Comparison of ENCODE assay signal across 12 mouse cellular contexts in the genomic region with DNA sequence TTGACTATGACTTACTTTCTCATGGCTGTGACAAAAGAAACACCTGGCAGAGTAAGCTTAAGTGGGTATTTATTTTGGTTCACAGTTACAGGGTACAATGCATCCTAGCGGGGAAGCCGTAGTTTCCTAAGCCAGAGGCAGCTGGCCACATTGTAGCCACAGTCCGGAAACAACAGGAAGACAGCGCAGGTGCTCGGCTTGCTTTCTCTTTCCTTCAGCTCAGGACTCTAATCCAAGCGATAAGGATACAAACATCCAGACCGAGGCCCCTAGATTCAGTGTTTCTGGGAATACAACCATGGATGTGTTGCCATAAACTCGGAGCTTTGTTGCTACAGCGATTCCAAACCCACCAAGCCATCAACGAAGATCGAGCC. TPM values are rescaled to one million over a fixed set of nuclear protein-coding genes. Genes with fewer than 3 reads are reported as not detected.
A peak's percentile ranks its signal among the peaks of the same experiment; 100 is the strongest.
DNase-seq lines count a peak whose midpoint lies in the region; ATAC-seq and TF ChIP-seq lines count a peak whose summit lies in the region.
"Had no signal": no experiment of that assay in that cellular context is flagged by ENCODE, and none has a peak within 500 bp of the region (broad histone marks: within the 10 kb centered on the region; RNA-seq: fewer than 3 reads in every experiment).

No protein-coding gene starts in this region.

- H3K27me3 ChIP-seq in forebrain, embryonic 11.5 days (ENCODE audit: control insufficient read depth, insufficient read depth, low read length) = peaks cover 2% of the 10 kb centered on the region; the same call in 1 of the 2 replicates
- peaks cover 15% of the 10 kb centered on the region for H3K27me3 ChIP-seq in forebrain, embryonic 16.5 days (replicated peaks; ENCODE audit: control insufficient read depth, insufficient read depth, low read length)
- peaks cover 37% of the 10 kb centered on the region for H3K27me3 ChIP-seq in lung, embryonic 14.5 days (ENCODE audit: insufficient read depth, low read length)
- peaks cover 56% of the 10 kb centered on the region for H3K27me3 ChIP-seq in embryonic facial prominence, embryonic 10.5 days (replicated peaks; ENCODE audit: low read depth, poor library complexity, severe bottlenecking)
- H3K27me3 ChIP-seq in midbrain, embryonic 14.5 days (ENCODE audit: control insufficient read depth, insufficient read depth, low read length) = peaks cover 15% of the 10 kb centered on the region; the same call in 1 of the 2 replicates
- H3K27me3 ChIP-seq: Patski had no signal

- no peaks in the 10 kb centered on the region for H3K36me3 ChIP-seq in forebrain, embryonic 11.5 days (ENCODE audit: control insufficient read depth, insufficient read depth, low read length)
- H3K36me3 ChIP-seq in forebrain, embryonic 16.5 days (ENCODE audit: control insufficient read depth, insufficient read depth) = no peaks in the 10 kb centered on the region
- H3K36me3 ChIP-seq in lung, embryonic 14.5 days (ENCODE audit: insufficient read depth) = peaks cover 11% of the 10 kb centered on the region
- H3K36me3 ChIP-seq in embryonic facial prominence, embryonic 10.5 days (replicated peaks) = peaks cover 12% of the 10 kb centered on the region
- H3K36me3 ChIP-seq in midbrain, embryonic 14.5 days (ENCODE audit: control insufficient read depth, insufficient read depth, low read length) = peaks cover 11% of the 10 kb centered on the region

- H3K4me1 ChIP-seq in forebrain, embryonic 11.5 days (replicated peaks; ENCODE audit: control insufficient read depth, insufficient read depth, low read length) = peaks cover 41% of the 10 kb centered on the region
- H3K4me1 ChIP-seq in forebrain, embryonic 16.5 days (replicated peaks; ENCODE audit: control insufficient read depth, insufficient read depth, low read length) = peaks cover 44% of the 10 kb centered on the region
- peaks cover 13% of the 10 kb centered on the region for H3K4me1 ChIP-seq in lung, embryonic 14.5 days (ENCODE audit: insufficient read depth)
- peaks cover 73% of the 10 kb centered on the region for H3K4me1 ChIP-seq in embryonic facial prominence, embryonic 10.5 days
- peaks cover 42% of the 10 kb centered on the region for H3K4me1 ChIP-seq in midbrain, embryonic 14.5 days (ENCODE audit: control insufficient read depth, insufficient read depth, low read length)

- WGBS in forebrain, embryonic 11.5 days = 66% methylated on average over 11 of the region's 11 CpGs
- WGBS in forebrain, embryonic 16.5 days = 58% methylated on average over 11 of the region's 11 CpGs
- WGBS in lung, embryonic 14.5 days = 79% methylated on average over 11 of the region's 11 CpGs
- WGBS in embryonic facial prominence, embryonic 10.5 days = 84% methylated on average over 11 of the region's 11 CpGs
- WGBS in midbrain, embryonic 14.5 days = 52% methylated on average over 11 of the region's 11 CpGs

- peak overlapping the region; percentile 73 for H3K27ac ChIP-seq in forebrain, embryonic 11.5 days (ENCODE audit: low read depth, low read length)
- H3K27ac ChIP-seq in forebrain, embryonic 16.5 days (ENCODE audit: low read length) = no peak overlapping the region
- H3K27ac ChIP-seq in lung, embryonic 14.5 days (ENCODE audit: low read depth) = peak overlapping the region; percentile 92
- peak overlapping the region; percentile 87 for H3K27ac ChIP-seq in embryonic facial prominence, embryonic 10.5 days (replicated peaks)
- H3K27ac ChIP-seq in midbrain, embryonic 14.5 days (replicated peaks; ENCODE audit: low read depth, low read length) = no peak overlapping the region
- H3K27ac ChIP-seq in layer of hippocampus, adult 2 months = no peak overlapping the region; the same call in 1 of the 2 replicates
- H3K27ac ChIP-seq: neural tube, embryonic 12.5 days had no signal

- no peak for DNase-seq in forebrain, embryonic 11.5 days (ENCODE audit: low spot score)
- no peak for DNase-seq in lung, embryonic 14.5 days
- DNase-seq in lung, postnatal 4 days = no peak
- no peak for DNase-seq in embryonic facial prominence, embryonic 10.5 days (ENCODE audit: low spot score)
- DNase-seq in midbrain, embryonic 14.5 days = no peak
- no peak for DNase-seq in left cerebral cortex, postnatal 10 days (ENCODE audit: extremely low spot score in 1 of 2, low spot score in 2 of 2)
- no peak for DNase-seq in layer of hippocampus, adult 2 months (ENCODE audit: low spot score in 2 of 2)
- DNase-seq: B cell, adult 2 months had no signal

- H3K9me3 ChIP-seq in forebrain, embryonic 11.5 days (ENCODE audit: control insufficient read depth, low read length) = no peaks in the 10 kb centered on the region
- no peaks in the 10 kb centered on the region for H3K9me3 ChIP-seq in forebrain, embryonic 16.5 days (ENCODE audit: control insufficient read depth, low read length)
- H3K9me3 ChIP-seq in lung, embryonic 14.5 days (ENCODE audit: low read depth, low read length) = no peaks in the 10 kb centered on the region
- no peaks in the 10 kb centered on the region for H3K9me3 ChIP-seq in embryonic facial prominence, embryonic 10.5 days
- no peaks in the 10 kb centered on the region for H3K9me3 ChIP-seq in midbrain, embryonic 14.5 days (ENCODE audit: control insufficient read depth, low read length)
- H3K9me3 ChIP-seq: neural tube, embryonic 12.5 days had no signal

- 0 out of 2 replicates have a peak overlapping the region, but pooled peaks have one; percentile 8 for H3K4me2 ChIP-seq in forebrain, embryonic 11.5 days (ENCODE audit: low read depth, low read length, severe bottlenecking)
- H3K4me2 ChIP-seq in forebrain, embryonic 16.5 days (ENCODE audit: low read length) = no peak overlapping the region
- H3K4me2 ChIP-seq in lung, embryonic 14.5 days = peak overlapping the region; percentile 97; the same call in 1 of the 2 replicates
- 0 out of 2 replicates have a peak overlapping the region, but pooled peaks have one; percentile 93 for H3K4me2 ChIP-seq in midbrain, embryonic 14.5 days (ENCODE audit: low read length)

- intact Hi-C loops in left cerebral cortex, postnatal 10 days (cut with DNase I) = no loop called here

- ATAC-seq in forebrain, embryonic 11.5 days (replicated peaks; ENCODE audit: low FRiP score) = no peak
- no peak for ATAC-seq in forebrain, embryonic 16.5 days
- ATAC-seq in lung, embryonic 14.5 days (ENCODE audit: insufficient read depth) = no peak
- no peak for ATAC-seq in midbrain, embryonic 14.5 days (ENCODE audit: low FRiP score, low TSS enrichment)
- ATAC-seq: inflammation-experienced regulatory T-cells, adult 6 months; Patski had no signal

- TF ChIP-seq CTCF in lung, embryonic 14.5 days (IDR thresholded peaks at IDR 0.05; ENCODE audit: low read depth) = no peak
- TF ChIP-seq CTCF in layer of hippocampus, adult 2 months (conservative IDR thresholded peaks at IDR 0.05) = no peak

- H3K9ac ChIP-seq in forebrain, embryonic 11.5 days (ENCODE audit: low read length) = no peak overlapping the region
- H3K9ac ChIP-seq in forebrain, embryonic 16.5 days (replicated peaks; ENCODE audit: low read depth, low read length) = no peak overlapping the region
- H3K9ac ChIP-seq in lung, embryonic 14.5 days = no peak overlapping the region
- no peak overlapping the region for H3K9ac ChIP-seq in midbrain, embryonic 14.5 days (replicated peaks; ENCODE audit: low read length)
- H3K9ac ChIP-seq: neural tube, embryonic 12.5 days had no signal

- no peak overlapping the region for H3K4me3 ChIP-seq in forebrain, embryonic 11.5 days (ENCODE audit: low read depth, low read length)
- no peak overlapping the region for H3K4me3 ChIP-seq in forebrain, embryonic 16.5 days (replicated peaks; ENCODE audit: low read length)
- H3K4me3 ChIP-seq in lung, embryonic 14.5 days (ENCODE audit: low read depth, low read length) = no peak overlapping the region
- H3K4me3 ChIP-seq in embryonic facial prominence, embryonic 10.5 days = 0 out of 2 replicates have a peak overlapping the region, but pooled peaks have one; percentile 8
- no peak overlapping the region for H3K4me3 ChIP-seq in midbrain, embryonic 14.5 days (replicated peaks; ENCODE audit: low read depth, low read length)
- H3K4me3 ChIP-seq in layer of hippocampus, adult 2 months = no peak overlapping the region
- H3K4me3 ChIP-seq: neural tube, embryonic 12.5 days had no signal

RNA-seq across cellular contexts. Expression of a gene that starts 1.1 kb away (rescaled TPM):
- 18.2 and 22.9 TPM in 2 replicates for polyA plus RNA-seq in forebrain, embryonic 11.5 days (2014; fragmentation: Nextera tagmentation; extraction: Ambion mirVana)
- 38.3 and 42.0 TPM in 2 replicates for polyA plus RNA-seq in forebrain, embryonic 16.5 days (2015; fragmentation: Nextera tagmentation; extraction: Ambion mirVana)
- polyA plus RNA-seq in lung, embryonic 14.5 days (2014; fragmentation: Nextera tagmentation; extraction: Ambion mirVana) = 16.6 and 19.8 TPM in 2 replicates
- 18.6 and 22.4 TPM in 2 replicates for polyA plus RNA-seq in embryonic facial prominence, embryonic 10.5 days (2016; fragmentation: Nextera tagmentation; extraction: Ambion mirVana)
- 35.4 and 41.6 TPM in 2 replicates for polyA plus RNA-seq in midbrain, embryonic 14.5 days (2014; fragmentation: Nextera tagmentation; extraction: Ambion mirVana)
- 10 to 100 TPM; 40.3 to 40.4 TPM for total RNA-seq in left cerebral cortex, postnatal 10 days (2021)
- total RNA-seq in layer of hippocampus, adult 2 months (2021) = 10 to 100 TPM; 34.9 to 36.1 TPM

RNA-seq across cellular contexts. Expression of a gene that starts 1.2 kb away (rescaled TPM):
- polyA plus RNA-seq in forebrain, embryonic 11.5 days (2014; fragmentation: Nextera tagmentation; extraction: Ambion mirVana) = 16.1 and 16.4 TPM in 2 replicates
- 1.4 and 2.4 TPM in 2 replicates for polyA plus RNA-seq in forebrain, embryonic 16.5 days (2015; fragmentation: Nextera tagmentation; extraction: Ambion mirVana)
- polyA plus RNA-seq in lung, embryonic 14.5 days (2014; fragmentation: Nextera tagmentation; extraction: Ambion mirVana) = 15.3 and 16.6 TPM in 2 replicates
- 10.2 and 12.4 TPM in 2 replicates for polyA plus RNA-seq in embryonic facial prominence, embryonic 10.5 days (2016; fragmentation: Nextera tagmentation; extraction: Ambion mirVana)
- polyA plus RNA-seq in midbrain, embryonic 14.5 days (2014; fragmentation: Nextera tagmentation; extraction: Ambion mirVana) = 1.5 and 1.6 TPM in 2 replicates
- under 1 TPM in 1 of 2 experiments, not detected in 1; 0.49 TPM for total RNA-seq in left cerebral cortex, postnatal 10 days (2021)
- 1 to 10 TPM in 1 of 2 experiments, under 1 TPM in 1; 0.98 to 1.1 TPM for total RNA-seq in layer of hippocampus, adult 2 months (2021)

RNA-seq across cellular contexts. Expression of a gene that starts 8.9 kb away (rescaled TPM):
- polyA plus RNA-seq in forebrain, embryonic 11.5 days (2014; fragmentation: Nextera tagmentation; extraction: Ambion mirVana) = 2.3 and 3.6 TPM in 2 replicates
- 5.7 and 8.6 TPM in 2 replicates for polyA plus RNA-seq in forebrain, embryonic 16.5 days (2015; fragmentation: Nextera tagmentation; extraction: Ambion mirVana)
- 1.1 and 1.2 TPM in 2 replicates for polyA plus RNA-seq in lung, embryonic 14.5 days (2014; fragmentation: Nextera tagmentation; extraction: Ambion mirVana)
- 2.5 and 3.6 TPM in 2 replicates for polyA plus RNA-seq in embryonic facial prominence, embryonic 10.5 days (2016; fragmentation: Nextera tagmentation; extraction: Ambion mirVana)
- polyA plus RNA-seq in midbrain, embryonic 14.5 days (2014; fragmentation: Nextera tagmentation; extraction: Ambion mirVana) = 3.9 and 5.6 TPM in 2 replicates
- 1 to 10 TPM; 3.7 TPM for total RNA-seq in left cerebral cortex, postnatal 10 days (2021)
- 1 to 10 TPM; 4.5 to 5.0 TPM for total RNA-seq in layer of hippocampus, adult 2 months (2021)

RNA-seq across cellular contexts. Expression of a gene that starts 27.6 kb away (rescaled TPM):
- polyA plus RNA-seq in forebrain, embryonic 11.5 days (2014; fragmentation: Nextera tagmentation; extraction: Ambion mirVana) = 35.9 and 41.4 TPM in 2 replicates
- polyA plus RNA-seq in forebrain, embryonic 16.5 days (2015; fragmentation: Nextera tagmentation; extraction: Ambion mirVana) = 101 TPM in 2 replicates
- polyA plus RNA-seq in lung, embryonic 14.5 days (2014; fragmentation: Nextera tagmentation; extraction: Ambion mirVana) = 6.2 TPM in 2 replicates
- polyA plus RNA-seq in embryonic facial prominence, embryonic 10.5 days (2016; fragmentation: Nextera tagmentation; extraction: Ambion mirVana) = 36.0 and 37.1 TPM in 2 replicates
- 62.4 and 117 TPM in 2 replicates for polyA plus RNA-seq in midbrain, embryonic 14.5 days (2014; fragmentation: Nextera tagmentation; extraction: Ambion mirVana)
- total RNA-seq in left cerebral cortex, postnatal 10 days (2021) = 100 to 1,000 TPM; 414 to 421 TPM
- 100 to 1,000 TPM; 338 to 354 TPM for total RNA-seq in layer of hippocampus, adult 2 months (2021)

Comparison
In these comparisons a context has a peak if more than half of its experiments do, and no peak if none do; other contexts are left out.
1. H3K27ac ChIP-seq: peak in forebrain, embryonic 11.5 days (single experiment), lung, embryonic 14.5 days (single experiment) and embryonic facial prominence, embryonic 10.5 days (single experiment); none in forebrain, embryonic 16.5 days (single experiment), midbrain, embryonic 14.5 days (single experiment) and layer of hippocampus, adult 2 months (single experiment).